Mouse (Mus musculus) G1E (cell line): ENCODE data around the gene D16Ertd472e.

ENCODE experiments used
- CTCF ChIP-seq: IDR thresholded peaks from 2 replicates; pipeline ENCODE4 v1.5.1; 2012; ENCODE audit warnings: low read depth, low read length, inconsistent platforms, mixed read lengths
- TAL1 ChIP-seq: conservative IDR thresholded peaks from 2 replicates; pipeline ENCODE4 v1.6.1; 2012; ENCODE audit warnings: low read depth, low read length, inconsistent platforms, mixed read lengths

GRCm38 (mm10) chr16:78560063-78560462 lies 16.4 kb downstream of the D16Ertd472e start:
- no peak for TF ChIP-seq TAL1
- no peak for TF ChIP-seq CTCF
